Mouse (Mus musculus): Measurements from ENCODE around the gene D430041D05Rik. TPM values are rescaled to one million over a fixed set of nuclear protein-coding genes. Genes with fewer than 3 reads are reported as not detected.

The D430041D05Rik gene
- polyA plus RNA-seq (2011; ENCODE audit: insufficient read length, low read depth, missing spikeins): not detected in 2 replicates

GRCm38 (mm10) chr2:104410963-104411545, at the start of gene D430041D05Rik:
TSS of gene D430041D05Rik (minus strand) at chr2:104411013.
- H3K27ac ChIP-seq (ENCODE audit: insufficient read depth, low read length): no peak within 1 kb of the TSS
- TF ChIP-seq POLR2A (IDR thresholded peaks at IDR 0.05; ENCODE audit: low read depth, low read length): no peak
- TF ChIP-seq CTCF (IDR thresholded peaks at IDR 0.05; ENCODE audit: borderline replicate concordance, insufficient read depth, low read length): no peak
- H3K4me3 ChIP-seq (ENCODE audit: insufficient read depth, low read length): peak within 1 kb of the TSS; percentile 29
- H3K4me1 ChIP-seq (ENCODE audit: control insufficient read depth, insufficient read depth, low read length): no peaks in the 10 kb centered on the region

GRCm38 (mm10) chr2:104460021-104460420, 49.2 kb upstream of the D430041D05Rik start:
- Histone ChIP-seq H3K4me3 (ENCODE audit: insufficient read depth, low read length) (no peak overlapping the region), H3K27ac (ENCODE audit: insufficient read depth, low read length) (no peak overlapping the region), H3K4me1 (ENCODE audit: control insufficient read depth, insufficient read depth, low read length) (peaks cover 4% of the 10 kb centered on the region)
- TF ChIP-seq POLR2A (IDR thresholded peaks at IDR 0.05; ENCODE audit: low read depth, low read length) (no peak), CTCF (IDR thresholded peaks at IDR 0.05; ENCODE audit: borderline replicate concordance, insufficient read depth, low read length) (no peak)

GRCm38 (mm10) chr2:104458569-104459332, 47.9 kb upstream of the D430041D05Rik start:
- Histone ChIP-seq H3K4me3 (ENCODE audit: insufficient read depth, low read length) (no peak overlapping the region), H3K27ac (ENCODE audit: insufficient read depth, low read length) (no peak overlapping the region)
- TF ChIP-seq CTCF (IDR thresholded peaks at IDR 0.05; ENCODE audit: borderline replicate concordance, insufficient read depth, low read length) (no peak), POLR2A (IDR thresholded peaks at IDR 0.05; ENCODE audit: low read depth, low read length) (no peak)

GRCm38 (mm10) chr2:104457106-104457505, 46.3 kb upstream of the D430041D05Rik start:
- no peak overlapping the region for H3K27ac ChIP-seq (ENCODE audit: insufficient read depth, low read length)
- no peak for TF ChIP-seq POLR2A (IDR thresholded peaks at IDR 0.05; ENCODE audit: low read depth, low read length)
- no peak for TF ChIP-seq CTCF (IDR thresholded peaks at IDR 0.05; ENCODE audit: borderline replicate concordance, insufficient read depth, low read length)
- no peak overlapping the region for H3K4me3 ChIP-seq (ENCODE audit: insufficient read depth, low read length)
- H3K4me1 ChIP-seq (ENCODE audit: control insufficient read depth, insufficient read depth, low read length): peaks cover 4% of the 10 kb centered on the region

More at GRCm38 (mm10) chr2:104458569-104459332, 47.9 kb upstream of the D430041D05Rik start:
- H3K4me1 ChIP-seq (ENCODE audit: control insufficient read depth, insufficient read depth, low read length): peaks cover 4% of the 10 kb centered on the region

- Histone ChIP-seq H3K4me1 (ENCODE audit: control insufficient read depth, insufficient read depth, low read length) (peaks cover 17% of the 10 kb centered on the region), H3K27ac (ENCODE audit: insufficient read depth, low read length) (no peak overlapping the region), H3K4me3 (ENCODE audit: insufficient read depth, low read length) (no peak overlapping the region)
- TF ChIP-seq CTCF (IDR thresholded peaks at IDR 0.05; ENCODE audit: borderline replicate concordance, insufficient read depth, low read length): no peak
- TF ChIP-seq POLR2A (IDR thresholded peaks at IDR 0.05; ENCODE audit: low read depth, low read length): no peak
Observed at GRCm38 (mm10) chr2:104450685-104451084, 39.9 kb upstream of the D430041D05Rik start.

GRCm38 (mm10) chr2:104449191-104449590, 38.4 kb upstream of the D430041D05Rik start:
- TF ChIP-seq CTCF (IDR thresholded peaks at IDR 0.05; ENCODE audit: borderline replicate concordance, insufficient read depth, low read length): no peak
- TF ChIP-seq POLR2A (IDR thresholded peaks at IDR 0.05; ENCODE audit: low read depth, low read length): no peak
- Histone ChIP-seq H3K4me1 (ENCODE audit: control insufficient read depth, insufficient read depth, low read length) (peaks cover 17% of the 10 kb centered on the region), H3K27ac (ENCODE audit: insufficient read depth, low read length) (peak overlapping the region; percentile 51)

GRCm38 (mm10) chr2:104448201-104448600, 37.4 kb upstream of the D430041D05Rik start:
- H3K4me1 ChIP-seq (ENCODE audit: control insufficient read depth, insufficient read depth, low read length): peaks cover 17% of the 10 kb centered on the region
- peak overlapping the region; percentile 62; the same call in 1 of the 2 replicates for H3K27ac ChIP-seq (ENCODE audit: insufficient read depth, low read length)
- no peak overlapping the region for H3K4me3 ChIP-seq (ENCODE audit: insufficient read depth, low read length)
- TF ChIP-seq POLR2A (IDR thresholded peaks at IDR 0.05; ENCODE audit: low read depth, low read length) (no peak), CTCF (IDR thresholded peaks at IDR 0.05; ENCODE audit: borderline replicate concordance, insufficient read depth, low read length) (no peak)

More at GRCm38 (mm10) chr2:104449191-104449590, 38.4 kb upstream of the D430041D05Rik start:
- H3K4me3 ChIP-seq (ENCODE audit: insufficient read depth, low read length): no peak overlapping the region

- H3K4me3 ChIP-seq (ENCODE audit: insufficient read depth, low read length): no peak overlapping the region
- H3K4me1 ChIP-seq (ENCODE audit: control insufficient read depth, insufficient read depth, low read length): peaks cover 13% of the 10 kb centered on the region
- TF ChIP-seq CTCF (IDR thresholded peaks at IDR 0.05; ENCODE audit: borderline replicate concordance, insufficient read depth, low read length) (no peak), POLR2A (IDR thresholded peaks at IDR 0.05; ENCODE audit: low read depth, low read length) (no peak)
- H3K27ac ChIP-seq (ENCODE audit: insufficient read depth, low read length): no peak overlapping the region
Observed at GRCm38 (mm10) chr2:104446016-104446415, 35.2 kb upstream of the D430041D05Rik start.

- no peak for TF ChIP-seq POLR2A (IDR thresholded peaks at IDR 0.05; ENCODE audit: low read depth, low read length)
- TF ChIP-seq CTCF (IDR thresholded peaks at IDR 0.05; ENCODE audit: borderline replicate concordance, insufficient read depth, low read length): peak; percentile 56; the same call in 1 of the 2 replicates
- Histone ChIP-seq H3K4me1 (ENCODE audit: control insufficient read depth, insufficient read depth, low read length) (peaks cover 9% of the 10 kb centered on the region), H3K27ac (ENCODE audit: insufficient read depth, low read length) (no peak overlapping the region), H3K4me3 (ENCODE audit: insufficient read depth, low read length) (no peak overlapping the region)
Observed at GRCm38 (mm10) chr2:104444776-104445175, 34.0 kb upstream of the D430041D05Rik start.

- Histone ChIP-seq H3K4me3 (ENCODE audit: insufficient read depth, low read length) (no peak overlapping the region), H3K27ac (ENCODE audit: insufficient read depth, low read length) (no peak overlapping the region), H3K4me1 (ENCODE audit: control insufficient read depth, insufficient read depth, low read length) (no peaks in the 10 kb centered on the region)
- TF ChIP-seq CTCF (IDR thresholded peaks at IDR 0.05; ENCODE audit: borderline replicate concordance, insufficient read depth, low read length) (no peak), POLR2A (IDR thresholded peaks at IDR 0.05; ENCODE audit: low read depth, low read length) (no peak)
Observed at GRCm38 (mm10) chr2:104442341-104442740, 31.5 kb upstream of the D430041D05Rik start.
